Mouse (Mus musculus) stomach, embryonic 15.5 days (tissue): ENCODE data around the gene Carmil3. TPM values are rescaled to one million over a fixed set of nuclear protein-coding genes. Genes with fewer than 3 reads are reported as not detected.

Source experiments
- ATAC-seq: fragments of 200-750 bp; cut with Nextera tagmentation; 2 replicates; pipeline ENCODE4 v1.8.0; 2017; ENCODE audit warnings: low read depth, moderate number of reproducible peaks, moderate TSS enrichment; ENCODE audit not compliant: insufficient read depth, low FRiP score
- H3K27ac ChIP-seq: fragments of 300-500 bp; sonication (generic); 2 replicates; pipeline ENCODE4 v1.5.1; 2015; ENCODE audit warnings: mild to moderate bottlenecking, inconsistent platforms
- H3K27me3 ChIP-seq: fragments of 300-500 bp; sonication (generic); replicated peaks from 2 replicates; pipeline ENCODE4 v1.6.1; 2015; ENCODE audit warnings: inconsistent platforms
- H3K36me3 ChIP-seq: fragments of 300-500 bp; sonication (generic); 2 replicates; pipeline ENCODE4 v1.6.1; 2015; ENCODE audit warnings: inconsistent platforms
- H3K4me1 ChIP-seq: fragments of 300-500 bp; sonication (generic); 2 replicates; pipeline ENCODE4 v1.6.1; 2015; ENCODE audit warnings: inconsistent platforms
- H3K4me2 ChIP-seq: fragments of 300-500 bp; sonication (generic); 2 replicates; pipeline ENCODE4 v1.6.1; 2015; ENCODE audit warnings: mild to moderate bottlenecking, inconsistent platforms
- H3K4me3 ChIP-seq: fragments of 300-500 bp; sonication (generic); replicated peaks from 2 replicates; pipeline ENCODE4 v1.5.1; 2015; ENCODE audit warnings: inconsistent platforms
- H3K9ac ChIP-seq: fragments of 300-500 bp; sonication (generic); 2 replicates; pipeline ENCODE4 v1.6.1; 2015; ENCODE audit warnings: inconsistent platforms
- H3K9me3 ChIP-seq: fragments of 300-500 bp; sonication (generic); 2 replicates; pipeline ENCODE4 v1.6.1; 2016; ENCODE audit warnings: inconsistent platforms
- WGBS: fragments of 180-500 bp; shearing (Covaris S2); methylation state at CpG from one replicate; pipeline ENCODE4 v1.1.7; 2015; 5-methylcytosine and 5-hydroxymethylcytosine counted together
- polyA plus RNA-seq: library from polyadenylated mRNA; unstranded; fragments of >200 nt; fragmentation: Nextera tagmentation; extraction: Ambion mirVana; gene quantifications from 2 replicates; pipeline ENCODE4 v1.2.1, GENCODE M21; 2015

The Carmil3 gene
- polyA plus RNA-seq, 1 experiment from 2014 or later: 2.2 TPM

DNA sequence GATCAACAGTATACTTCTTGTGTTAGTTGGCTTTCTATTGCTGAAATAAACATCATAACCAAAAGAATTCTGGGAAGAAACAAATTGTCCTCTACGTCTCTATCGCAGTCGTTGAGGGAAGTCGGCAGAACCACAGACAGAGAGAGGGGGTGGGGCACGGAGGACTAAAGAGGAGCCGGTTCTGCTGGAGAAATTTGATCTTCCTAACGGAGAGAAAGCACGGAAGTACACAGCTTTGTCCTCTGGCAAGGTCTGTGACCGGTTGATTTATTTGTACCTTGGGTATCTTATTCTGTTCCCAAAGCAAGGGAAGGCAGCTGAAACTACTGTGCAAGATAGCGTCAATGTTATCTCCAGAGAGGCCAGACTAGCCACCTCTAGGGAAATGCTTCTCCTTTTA lies 19.6 kb upstream of the Carmil3 start:
- H3K4me2 ChIP-seq: peak overlapping the region; percentile 37
- ATAC-seq: no peak
- no peaks in the 10 kb centered on the region for H3K9me3 ChIP-seq
- H3K4me3 ChIP-seq: no peak overlapping the region
- peaks cover 7% of the 10 kb centered on the region; the same call in 1 of the 2 replicates for H3K4me1 ChIP-seq
- H3K9ac ChIP-seq: no peak overlapping the region
- H3K27ac ChIP-seq: no peak overlapping the region
- 4% methylated on average over 10 of the region's 10 CpGs for WGBS
- H3K27me3 ChIP-seq: no peaks in the 10 kb centered on the region
- H3K36me3 ChIP-seq: no peaks in the 10 kb centered on the region

DNA sequence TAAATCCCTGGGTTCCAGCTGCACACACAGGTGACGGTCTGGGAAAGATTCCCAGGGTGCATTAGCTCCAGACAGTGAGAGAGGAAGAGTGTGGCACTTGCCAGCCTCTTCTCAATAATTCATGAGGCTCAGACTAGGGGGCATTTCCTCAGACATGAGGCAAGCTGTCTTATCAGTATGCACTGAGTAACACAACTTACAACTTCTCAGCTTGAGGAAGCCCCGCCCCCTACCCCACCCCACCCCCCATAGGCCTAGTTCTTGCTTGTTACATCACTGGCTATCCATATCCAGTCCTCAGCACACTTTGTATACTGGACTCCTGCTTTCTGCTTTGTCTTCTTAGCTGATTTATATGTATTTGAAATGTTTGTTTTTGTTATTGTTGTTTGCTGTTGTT lies 14.8 kb upstream of the Carmil3 start:
- no peak overlapping the region for H3K9ac ChIP-seq
- H3K9me3 ChIP-seq: no peaks in the 10 kb centered on the region
- ATAC-seq: no peak
- H3K27ac ChIP-seq: no peak overlapping the region
- no peak overlapping the region for H3K4me2 ChIP-seq
- H3K4me3 ChIP-seq: no peak overlapping the region
- peaks cover 3% of the 10 kb centered on the region; the same call in 1 of the 2 replicates for H3K4me1 ChIP-seq
- no peaks in the 10 kb centered on the region for H3K36me3 ChIP-seq
- no peaks in the 10 kb centered on the region for H3K27me3 ChIP-seq
- 53% methylated on average over 2 of the region's 2 CpGs for WGBS

DNA sequence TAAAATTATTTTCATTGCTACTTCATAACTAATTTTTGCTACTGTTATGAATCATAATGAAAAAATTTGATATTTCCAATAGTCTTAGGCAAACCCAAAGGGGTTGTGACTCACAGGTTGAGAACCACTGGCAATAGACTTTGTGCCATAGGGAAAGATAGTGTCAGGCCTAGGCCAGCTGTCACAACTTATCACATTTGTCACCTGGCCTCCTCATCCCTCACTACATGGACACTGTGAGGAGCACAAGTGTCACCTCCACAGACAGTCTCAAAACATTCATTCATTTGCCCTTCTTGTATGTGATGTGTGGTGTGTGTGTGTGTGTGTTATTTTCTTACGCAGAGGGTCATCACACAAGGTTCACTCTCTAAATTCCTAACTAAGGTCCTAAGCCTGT lies 13.0 kb upstream of the Carmil3 start:
- no peak overlapping the region for H3K4me2 ChIP-seq
- ATAC-seq: no peak
- no peak overlapping the region for H3K27ac ChIP-seq
- no peaks in the 10 kb centered on the region for H3K27me3 ChIP-seq
- WGBS: 98% methylated on average over 1 of the region's 1 CpGs
- no peaks in the 10 kb centered on the region for H3K9me3 ChIP-seq
- H3K4me3 ChIP-seq: no peak overlapping the region
- no peak overlapping the region for H3K9ac ChIP-seq
- H3K36me3 ChIP-seq: no peaks in the 10 kb centered on the region
- no peaks in the 10 kb centered on the region; the same call in 1 of the 2 replicates for H3K4me1 ChIP-seq

DNA sequence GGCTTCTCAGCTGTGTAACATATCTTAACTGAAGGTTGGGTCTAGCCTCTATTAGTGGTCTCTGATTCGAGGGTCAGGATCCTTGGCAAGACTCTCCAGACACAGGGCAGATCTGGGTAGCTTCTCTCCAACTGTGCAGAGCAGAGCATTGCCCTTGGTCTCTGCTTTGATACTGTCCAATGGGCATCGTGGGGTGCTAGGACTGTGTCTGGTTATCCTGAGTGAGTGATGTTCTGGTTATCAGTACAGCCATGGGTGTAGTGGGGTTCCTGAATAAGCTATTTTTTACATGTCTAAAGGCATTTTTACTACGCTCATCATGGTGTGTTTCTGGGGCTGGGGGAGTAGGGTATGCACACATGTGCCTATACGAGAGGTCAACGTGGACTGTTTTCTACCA lies 12.6 kb upstream of the Carmil3 start:
- H3K9ac ChIP-seq: no peak overlapping the region
- no peak overlapping the region for H3K4me3 ChIP-seq
- H3K9me3 ChIP-seq: no peaks in the 10 kb centered on the region
- 83% methylated on average over 5 of the region's 5 CpGs for WGBS
- H3K36me3 ChIP-seq: no peaks in the 10 kb centered on the region
- H3K4me2 ChIP-seq: peak overlapping the region; percentile 69
- H3K27me3 ChIP-seq: no peaks in the 10 kb centered on the region
- no peak overlapping the region for H3K27ac ChIP-seq
- no peak for ATAC-seq
- H3K4me1 ChIP-seq: no peaks in the 10 kb centered on the region; the same call in 1 of the 2 replicates

DNA sequence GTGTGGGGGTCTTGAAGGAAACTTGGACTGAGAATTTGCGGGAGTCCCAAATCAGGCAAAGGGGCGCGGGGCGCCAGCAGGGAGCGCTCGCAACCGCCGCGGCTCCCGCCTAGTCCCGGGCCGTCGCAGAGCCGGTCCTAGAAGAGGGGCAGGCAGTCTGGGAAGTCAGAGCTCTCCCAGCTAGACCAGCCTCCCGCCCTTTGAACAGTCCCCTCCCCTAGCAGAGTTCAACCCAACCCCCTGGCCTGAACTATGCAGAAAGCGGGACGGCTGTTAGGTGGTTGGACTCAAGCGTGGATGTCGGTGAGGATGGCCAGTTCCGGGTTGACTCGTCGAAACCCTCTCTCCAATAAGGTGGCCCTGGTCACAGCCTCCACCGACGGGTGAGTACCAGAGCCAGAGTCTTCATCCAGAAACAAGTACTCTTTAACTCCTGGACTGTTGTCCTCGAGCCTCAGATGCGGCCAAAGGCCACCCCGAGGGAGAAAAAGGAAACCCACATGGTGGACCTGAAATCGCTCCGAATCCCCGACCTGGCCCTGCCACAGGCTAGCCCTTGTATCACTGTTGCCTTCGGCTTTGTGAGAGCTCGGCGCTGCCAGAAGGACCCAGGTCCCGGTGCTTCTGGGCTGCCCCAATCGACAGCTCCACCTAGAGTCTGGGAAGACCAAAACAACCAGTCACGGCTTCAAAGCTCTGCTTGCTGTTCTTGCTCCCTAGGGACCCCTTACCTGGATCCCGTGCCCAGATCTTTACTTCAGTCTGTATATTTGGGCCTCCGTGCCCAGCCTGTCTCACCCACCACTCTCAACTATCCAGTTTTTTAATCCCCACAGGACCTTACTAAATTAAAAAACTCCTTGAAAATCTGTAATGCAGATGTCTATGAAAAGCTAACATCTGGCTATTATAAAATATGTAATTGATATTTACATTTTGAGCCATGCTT lies 11.5 kb upstream of the Carmil3 start, which contains the start of gene Dhrs4:
Dhrs4 (plus strand) TSS at position 108 of the 949 bp plus-strand sequence.
- peak within 1 kb of the TSS; percentile 89 for H3K27ac ChIP-seq
- no peaks in the 10 kb centered on the region; the same call in 1 of the 2 replicates for H3K4me1 ChIP-seq
- H3K4me3 ChIP-seq: peak within 1 kb of the TSS; percentile 70
- 0 out of 2 replicates have a peak, but pooled peaks cover 3% of the 10 kb centered on the region for H3K36me3 ChIP-seq
- ATAC-seq: peak; percentile 97
- H3K9ac ChIP-seq: peak within 1 kb of the TSS; percentile 79
- H3K9me3 ChIP-seq: no peaks in the 10 kb centered on the region
- no peaks in the 10 kb centered on the region for H3K27me3 ChIP-seq
- peak within 1 kb of the TSS; percentile 69 for H3K4me2 ChIP-seq
- WGBS: under 1% methylated on average over 37 of the region's 38 CpGs

DNA sequence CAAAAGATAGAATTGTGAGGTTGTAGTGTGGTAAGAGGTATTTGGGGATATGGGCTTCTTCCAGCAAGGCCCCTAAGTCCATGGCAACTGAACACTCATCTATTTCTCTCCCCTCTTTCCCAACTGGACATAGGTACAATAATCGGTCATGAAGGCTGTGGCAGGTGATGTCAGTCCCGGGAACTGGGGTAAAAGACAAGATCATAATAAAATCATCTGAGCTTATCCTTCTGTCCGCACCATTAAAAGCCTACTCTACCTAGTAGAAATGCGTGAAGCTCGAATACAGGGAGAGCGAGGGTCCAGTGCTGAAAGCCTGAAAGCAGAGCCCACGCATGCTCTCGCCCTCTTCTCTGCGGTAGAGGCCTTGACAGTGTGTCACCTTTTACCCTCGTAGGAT lies 10.8 kb upstream of the Carmil3 start:
- Histone ChIP-seq H3K27me3 (no peaks in the 10 kb centered on the region), H3K4me1 (no peaks in the 10 kb centered on the region; the same call in 1 of the 2 replicates), H3K4me2 (peak overlapping the region; percentile 69), H3K9me3 (no peaks in the 10 kb centered on the region), H3K9ac (no peak overlapping the region), H3K36me3 (0 out of 2 replicates have a peak, but pooled peaks cover 9% of the 10 kb centered on the region), H3K4me3 (peak overlapping the region; percentile 70), H3K27ac (no peak overlapping the region)
- 88% methylated on average over 10 of the region's 10 CpGs for WGBS
- no peak for ATAC-seq

DNA sequence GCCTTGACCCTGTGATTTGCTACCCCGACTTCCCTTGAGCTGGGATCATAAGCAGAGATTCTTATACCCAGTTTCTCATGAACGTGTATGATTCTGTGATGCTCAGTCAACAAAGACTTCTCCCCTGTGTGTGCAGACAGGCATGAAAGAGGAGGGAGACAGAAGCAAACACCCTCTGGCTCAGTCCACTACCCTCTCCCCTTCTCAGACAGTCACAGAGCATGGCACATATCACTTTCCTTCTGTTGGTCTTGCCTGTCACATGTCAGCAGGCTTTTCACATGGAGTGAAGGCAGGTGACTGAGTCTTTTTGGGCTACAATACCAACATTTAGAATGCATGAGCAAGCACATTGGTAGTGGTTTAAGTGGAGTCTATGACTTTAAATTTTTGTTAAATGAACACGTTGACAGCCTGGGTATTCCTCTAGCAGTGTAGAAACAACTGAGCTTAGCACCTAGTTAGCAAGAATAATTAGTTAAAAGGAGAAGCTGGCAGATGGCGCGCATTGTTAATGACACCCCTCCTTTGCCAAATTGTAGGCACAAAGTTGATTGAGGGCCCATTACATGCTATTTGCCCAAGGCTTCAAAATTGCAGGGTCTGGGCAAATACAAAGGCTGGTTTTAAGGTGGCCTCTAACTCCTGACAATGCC lies 5.9 kb upstream of the Carmil3 start:
- no peaks in the 10 kb centered on the region for H3K9me3 ChIP-seq
- H3K4me1 ChIP-seq: no peaks in the 10 kb centered on the region
- no peak overlapping the region for H3K27ac ChIP-seq
- no peak overlapping the region for H3K4me3 ChIP-seq
- WGBS: 75% methylated on average over 5 of the region's 5 CpGs
- ATAC-seq: no peak
- H3K27me3 ChIP-seq: no peaks in the 10 kb centered on the region
- 0 out of 2 replicates have a peak, but pooled peaks cover 16% of the 10 kb centered on the region for H3K36me3 ChIP-seq
- H3K9ac ChIP-seq: no peak overlapping the region
- no peak overlapping the region for H3K4me2 ChIP-seq

DNA sequence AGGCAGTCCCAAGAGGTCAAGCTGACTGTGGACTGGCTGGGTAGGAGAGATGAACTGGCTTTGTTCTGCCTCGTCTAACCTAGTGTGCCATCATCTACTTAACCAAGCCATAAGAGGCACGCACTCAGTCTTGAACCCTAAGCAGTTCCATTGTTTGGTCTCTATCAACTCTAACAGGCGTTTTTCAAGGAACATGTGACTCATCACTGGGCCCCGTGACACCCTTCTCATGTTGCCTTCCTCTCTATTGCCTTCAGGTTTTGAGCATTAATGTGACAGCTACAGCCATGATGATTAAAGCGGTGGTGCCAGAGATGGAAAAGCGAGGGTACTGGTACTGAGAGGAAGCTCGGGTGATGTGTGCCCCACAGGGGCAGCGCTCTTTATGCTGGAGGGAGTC lies 3.6 kb upstream of the Carmil3 start:
- H3K4me1 ChIP-seq: peaks cover 6% of the 10 kb centered on the region
- ATAC-seq: no peak
- H3K4me2 ChIP-seq: no peak overlapping the region

DNA sequence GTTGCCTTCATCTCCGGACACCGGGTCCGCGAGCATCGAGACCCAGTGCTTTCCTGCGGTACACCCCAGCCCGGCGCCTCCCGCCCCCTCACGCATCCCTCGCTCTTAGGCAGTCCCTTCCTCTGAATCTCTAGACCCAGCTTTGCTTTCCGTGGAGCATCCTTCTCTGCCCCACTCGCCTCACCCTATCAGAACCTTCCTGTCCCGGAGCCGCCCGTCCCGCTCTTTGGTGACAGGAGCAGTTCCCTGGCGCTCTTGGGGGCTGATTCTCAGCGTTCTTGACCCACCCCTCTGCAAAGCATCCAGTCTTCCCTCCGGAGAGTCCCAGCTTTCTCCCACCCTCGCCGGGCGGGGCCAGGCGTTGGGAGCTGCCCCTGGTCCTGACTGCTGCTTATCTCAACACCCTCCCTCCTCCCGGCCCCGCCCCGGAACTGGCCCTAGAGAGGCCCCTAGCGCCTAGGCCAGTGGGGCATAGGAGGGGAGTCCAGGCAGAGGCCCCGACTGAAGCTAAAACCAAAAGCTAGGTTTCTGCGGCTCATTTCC lies 911 bp downstream of the Carmil3 start:
- H3K36me3 ChIP-seq: 0 out of 2 replicates have a peak, but pooled peaks cover 7% of the 10 kb centered on the region
- WGBS: under 1% methylated on average over 28 of the region's 30 CpGs
- H3K4me3 ChIP-seq: peak overlapping the region; percentile 71
- peak overlapping the region; percentile 98 for H3K4me2 ChIP-seq
- no peaks in the 10 kb centered on the region for H3K9me3 ChIP-seq
- H3K27me3 ChIP-seq: no peaks in the 10 kb centered on the region
- peak; percentile 81 for ATAC-seq
- H3K27ac ChIP-seq: peak overlapping the region; percentile 69
- peaks cover 7% of the 10 kb centered on the region for H3K4me1 ChIP-seq
- peak overlapping the region; percentile 47 for H3K9ac ChIP-seq

More for the DNA sequence above, 3.6 kb upstream of the Carmil3 start:
- 82% methylated on average over 8 of the region's 8 CpGs for WGBS
- Histone ChIP-seq H3K9ac (no peak overlapping the region), H3K36me3 (0 out of 2 replicates have a peak, but pooled peaks cover 16% of the 10 kb centered on the region), H3K9me3 (no peaks in the 10 kb centered on the region), H3K27ac (no peak overlapping the region), H3K4me3 (no peak overlapping the region), H3K27me3 (no peaks in the 10 kb centered on the region)

DNA sequence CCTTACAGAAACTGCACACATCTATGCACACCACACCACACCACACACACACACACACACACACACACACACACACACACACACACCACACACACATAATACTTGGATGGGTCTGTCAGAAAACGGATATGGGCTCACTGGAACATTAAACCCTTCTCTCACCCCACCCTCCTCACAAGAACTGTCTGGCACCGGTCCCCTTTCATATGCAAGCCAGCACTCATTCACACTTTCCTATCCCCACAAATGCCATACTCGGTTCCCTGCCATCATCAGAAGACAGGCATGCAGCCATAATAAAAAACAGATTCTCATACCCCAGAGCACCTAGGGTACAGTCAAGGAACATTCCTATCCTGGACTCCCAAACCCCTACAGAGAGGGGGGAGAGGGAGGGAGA lies 1.7 kb downstream of the Carmil3 start:
- peaks cover 7% of the 10 kb centered on the region for H3K4me1 ChIP-seq
- no peaks in the 10 kb centered on the region for H3K27me3 ChIP-seq
- H3K4me3 ChIP-seq: no peak overlapping the region
- H3K27ac ChIP-seq: no peak overlapping the region
- ATAC-seq: no peak
- H3K9ac ChIP-seq: no peak overlapping the region
- no peaks in the 10 kb centered on the region for H3K9me3 ChIP-seq
- 29% methylated on average over 3 of the region's 3 CpGs for WGBS
- peak overlapping the region; percentile 98; the same call in 1 of the 2 replicates for H3K4me2 ChIP-seq
- H3K36me3 ChIP-seq: 0 out of 2 replicates have a peak, but pooled peaks cover 7% of the 10 kb centered on the region

DNA sequence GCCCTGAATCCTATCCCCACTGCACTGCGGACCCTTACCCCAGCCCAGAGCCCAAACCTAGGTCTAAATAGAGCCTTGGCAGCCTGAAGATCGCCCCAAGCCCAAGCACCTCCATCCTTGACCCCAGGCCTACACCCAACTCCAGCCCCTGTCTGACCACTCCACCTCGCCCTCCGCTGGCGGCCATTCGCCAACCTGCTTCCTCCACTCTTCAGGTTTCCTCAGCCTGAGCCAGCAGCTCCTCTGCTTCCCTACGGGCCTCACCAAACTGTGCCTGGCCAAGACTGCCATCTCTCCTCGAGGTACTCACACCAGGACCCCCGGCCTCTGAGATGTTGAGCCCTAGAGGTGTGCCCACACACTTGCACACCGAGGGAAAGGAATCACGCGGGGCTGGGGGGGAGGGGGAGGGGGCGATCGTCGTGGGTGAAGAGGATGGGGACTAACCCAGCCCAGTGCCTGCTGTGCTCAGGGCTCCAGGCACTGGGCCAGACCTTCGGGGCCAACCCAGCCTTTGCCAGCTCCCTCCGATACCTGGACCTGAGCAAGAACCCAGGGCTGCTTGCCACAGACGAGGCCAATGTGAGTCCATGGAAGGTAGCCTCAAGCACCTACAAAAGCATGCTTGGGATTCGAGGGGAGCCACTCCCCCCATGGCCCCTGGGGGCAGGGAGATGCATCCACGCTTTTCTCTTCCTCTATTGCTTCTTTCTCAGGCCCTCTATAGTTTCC lies 5.2 kb downstream of the Carmil3 start:
- Histone ChIP-seq H3K27ac (no peak overlapping the region), H3K9me3 (no peaks in the 10 kb centered on the region), H3K4me3 (no peak overlapping the region), H3K27me3 (no peaks in the 10 kb centered on the region), H3K4me1 (peaks cover 7% of the 10 kb centered on the region), H3K4me2 (no peak overlapping the region), H3K36me3 (no peaks in the 10 kb centered on the region), H3K9ac (no peak overlapping the region)
- ATAC-seq: no peak
- WGBS: 71% methylated on average over 19 of the region's 20 CpGs
